Mouse (Mus musculus) layer of hippocampus, adult 9-10 months (tissue): ENCODE results near the gene Tmem136.

ENCODE experiments used
- DNase-seq: peaks from one replicate; pipeline ENCODE4 v3.0.0; 2022; ENCODE audit warnings: low spot score

Tmem136 gene

GRCm38 (mm10) chr9:43074611-43075010 is 41.8 kb downstream of the Tmem136 start:
- no peak for DNase-seq

- DNase-seq, result no peak
Observed at GRCm38 (mm10) chr9:43071741-43072140, 44.6 kb downstream of the Tmem136 start.

- no peak for DNase-seq
Observed at GRCm38 (mm10) chr9:43071176-43071575, 45.2 kb downstream of the Tmem136 start.

GRCm38 (mm10) chr9:43070566-43070965 is 45.8 kb downstream of the Tmem136 start:
- DNase-seq, result no peak

GRCm38 (mm10) chr9:43070153-43070552 is 46.2 kb downstream of the Tmem136 start:
- no peak for DNase-seq

GRCm38 (mm10) chr9:43067896-43068295 is 48.5 kb downstream of the Tmem136 start:
- no peak for DNase-seq

- DNase-seq, result no peak
Observed at GRCm38 (mm10) chr9:43065231-43065630, 51.1 kb downstream of the Tmem136 start.

- no peak for DNase-seq
Observed at GRCm38 (mm10) chr9:43061545-43061944, 54.8 kb downstream of the Tmem136 start.
